Mouse (Mus musculus) thymus, adult 2 months (tissue): Measurements from ENCODE around the gene Clcnkb.

Experiments used
- CTCF ChIP-seq: fragments of 200-500 bp; IDR thresholded peaks from 2 replicates; pipeline ENCODE4 v1.5.1; 2012; ENCODE audit warnings: mild to moderate bottlenecking, control low read depth, low read length, moderate library complexity, borderline replicate concordance; ENCODE audit not compliant: control insufficient read depth, poor library complexity, insufficient read depth; ENCODE audit errors: extremely low read depth
- POLR2A ChIP-seq: fragments of 200-500 bp; IDR thresholded peaks from 2 replicates; pipeline ENCODE4 v1.6.1; 2012; ENCODE audit warnings: mild to moderate bottlenecking, low read length, control low read depth, moderate library complexity; ENCODE audit not compliant: control insufficient read depth, poor library complexity, insufficient read depth; ENCODE audit errors: extremely low read depth

DNA sequence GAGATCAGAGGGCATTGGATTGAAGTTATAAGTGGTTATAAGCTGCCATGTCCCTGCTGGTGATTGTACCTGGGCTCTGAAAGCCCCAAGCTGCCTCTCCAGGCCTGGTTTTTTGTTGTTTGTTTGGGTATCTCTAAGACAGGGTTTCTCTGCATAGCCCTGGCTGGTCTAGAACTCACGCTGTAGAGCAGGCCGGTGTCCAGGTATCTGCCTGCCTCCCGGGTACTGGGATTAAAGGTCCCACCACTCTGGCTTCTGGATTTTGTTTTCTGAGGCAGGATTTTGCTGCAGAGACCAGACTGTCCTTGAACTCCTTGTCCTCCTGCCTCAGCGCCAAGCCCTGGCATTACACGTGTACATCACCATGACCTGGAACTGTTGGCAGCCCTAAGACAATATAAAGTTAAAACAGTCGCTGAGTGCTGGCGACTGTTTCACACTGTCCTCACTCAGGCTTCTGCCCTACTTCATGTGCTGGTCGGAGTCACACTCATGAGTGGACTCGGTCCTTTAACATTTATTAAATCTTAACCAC lies 36.2 kb upstream of the Clcnkb start:
- TF ChIP-seq CTCF (no peak), POLR2A (no peak)
